Mouse (Mus musculus) hindbrain, embryonic 15.5 days (tissue): ENCODE measurements at regions not wholly inside any gene's neighbourhood (a gene's known extent, or its start where the extent isn't known, plus 50 kb on each side); places are given as distances from the start of the nearest gene placed in this dataset. TPM values are rescaled to one million over a fixed set of nuclear protein-coding genes. Genes with fewer than 3 reads are reported as not detected.

Experiments used
- microRNA-seq: library from miRNA; unstranded; fragments of <30 nt; microRNA quantifications from one replicate; pipeline ENCODE4, GENCODE M21; 2016

Small RNA genes in the stretch of these regions (microRNA-seq; reads per million reads assigned to microRNA genes)
- gene Mir6401, result not detected
